Comparison of ENCODE assay signal across 8 mouse cellular contexts in genomic region chrX:164269285-164269761, GRCm38 (mm10). TPM values are rescaled to one million over a fixed set of nuclear protein-coding genes. Genes with fewer than 3 reads are reported as not detected.
DNase-seq lines count a peak whose midpoint lies in the region; ATAC-seq and TF ChIP-seq lines count a peak whose summit lies in the region.

TSS of gene Pir (plus strand) at chrX:164269371.

- no peaks in the 10 kb centered on the region for H3K9me3 ChIP-seq in ES-Bruce4 (replicated peaks; ENCODE audit: control insufficient read depth, insufficient read depth, low read length, poor library complexity, severe bottlenecking)
- no peaks in the 10 kb centered on the region for H3K9me3 ChIP-seq in forebrain, embryonic 12.5 days
- no peaks in the 10 kb centered on the region for H3K9me3 ChIP-seq in heart, embryonic 15.5 days (replicated peaks)
- H3K9me3 ChIP-seq in liver, embryonic 13.5 days (replicated peaks), result no peaks in the 10 kb centered on the region
- no peaks in the 10 kb centered on the region for H3K9me3 ChIP-seq in stomach, embryonic 14.5 days (ENCODE audit: control insufficient read depth, low read depth, low read length)

- TF ChIP-seq EP300 in ES-Bruce4 (IDR thresholded peaks at IDR 0.05; ENCODE audit: insufficient read depth, low read depth, low read length), result peak; percentile 83; the same call in 1 of the 2 replicates

- H3K4me3 ChIP-seq in ES-Bruce4 (ENCODE audit: low read depth, low read length), result peak within 1 kb of the TSS; percentile 100
- H3K4me3 ChIP-seq in forebrain, embryonic 12.5 days (replicated peaks), result peak within 1 kb of the TSS; percentile 34
- peak within 1 kb of the TSS; percentile 48 for H3K4me3 ChIP-seq in heart, embryonic 15.5 days
- H3K4me3 ChIP-seq in liver, embryonic 13.5 days (replicated peaks), result peak within 1 kb of the TSS; percentile 65
- peak within 1 kb of the TSS; percentile 20 for H3K4me3 ChIP-seq in stomach, embryonic 14.5 days (ENCODE audit: low read depth, low read length)

- peak within 1 kb of the TSS; percentile 89 for H3K9ac ChIP-seq in ES-Bruce4 (ENCODE audit: low read depth, poor library complexity, severe bottlenecking)
- no peak within 1 kb of the TSS; the same call in 1 of the 2 replicates for H3K9ac ChIP-seq in forebrain, embryonic 12.5 days
- H3K9ac ChIP-seq in heart, embryonic 15.5 days, result 0 out of 2 replicates have a peak within 1 kb of the TSS, but pooled peaks have one; percentile 17
- H3K9ac ChIP-seq in liver, embryonic 13.5 days, result peak within 1 kb of the TSS; percentile 77
- no peak within 1 kb of the TSS for H3K9ac ChIP-seq in stomach, embryonic 14.5 days (replicated peaks; ENCODE audit: low read depth, low read length)

- DNase-seq in c-Kit-positive CD71-positive TER-119-positive erythroid progenitor cells, embryonic 14.5 days (ENCODE audit: low spot score), result peak; percentile 83
- peak; percentile 41 for DNase-seq in kidney, postnatal 14 days
- DNase-seq in liver, embryonic 13.5 days, result peak; percentile 82
- DNase-seq in natural killer cell, adult 2 months (ENCODE audit: low spot score in 2 of 2), result peak; percentile 5

- peak; percentile 21 for TF ChIP-seq POLR2A in ES-Bruce4 (IDR thresholded peaks at IDR 0.05; ENCODE audit: insufficient read depth, low read length)

- H3K4me2 ChIP-seq in forebrain, embryonic 12.5 days, result peak within 1 kb of the TSS; percentile 51
- H3K4me2 ChIP-seq in heart, embryonic 15.5 days, result peak within 1 kb of the TSS; percentile 59
- peak within 1 kb of the TSS; percentile 63 for H3K4me2 ChIP-seq in liver, embryonic 13.5 days
- H3K4me2 ChIP-seq in stomach, embryonic 14.5 days (replicated peaks; ENCODE audit: low read depth, low read length), result peak within 1 kb of the TSS; percentile 40

- H3K27me3 ChIP-seq in ES-Bruce4 (ENCODE audit: control insufficient read depth, insufficient read depth, low read length, poor library complexity, severe bottlenecking), result no peaks in the 10 kb centered on the region
- peaks cover 18% of the 10 kb centered on the region; the same call in 1 of the 2 replicates for H3K27me3 ChIP-seq in forebrain, embryonic 12.5 days
- H3K27me3 ChIP-seq in heart, embryonic 15.5 days, result no peaks in the 10 kb centered on the region
- no peaks in the 10 kb centered on the region; the same call in 1 of the 2 replicates for H3K27me3 ChIP-seq in liver, embryonic 13.5 days
- H3K27me3 ChIP-seq in stomach, embryonic 14.5 days (ENCODE audit: control insufficient read depth, insufficient read depth, low read length), result no peaks in the 10 kb centered on the region

- 18% methylated on average over 20 of the region's 20 CpGs for WGBS in forebrain, embryonic 12.5 days
- 13% methylated on average over 20 of the region's 20 CpGs for WGBS in heart, embryonic 15.5 days
- 10% methylated on average over 20 of the region's 20 CpGs for WGBS in liver, embryonic 13.5 days (ENCODE audit: insufficient replicate concordance)
- 11% methylated on average over 20 of the region's 20 CpGs for WGBS in stomach, embryonic 14.5 days

- peak within 1 kb of the TSS; percentile 88 for H3K27ac ChIP-seq in ES-Bruce4 (ENCODE audit: insufficient read depth, low read length)
- H3K27ac ChIP-seq in forebrain, embryonic 12.5 days, result no peak within 1 kb of the TSS
- peak within 1 kb of the TSS; percentile 34 for H3K27ac ChIP-seq in heart, embryonic 15.5 days
- peak within 1 kb of the TSS; percentile 82 for H3K27ac ChIP-seq in liver, embryonic 13.5 days
- no peak within 1 kb of the TSS for H3K27ac ChIP-seq in stomach, embryonic 14.5 days (ENCODE audit: low read length)

- peak; percentile 83 for ATAC-seq in forebrain, embryonic 12.5 days (ENCODE audit: low FRiP score)
- peak; percentile 74 for ATAC-seq in heart, embryonic 15.5 days (replicated peaks; ENCODE audit: insufficient number of reproducible peaks, insufficient read depth, low FRiP score, low read depth)
- ATAC-seq in liver, embryonic 13.5 days (ENCODE audit: low read depth), result peak; percentile 100
- ATAC-seq in stomach, embryonic 14.5 days (ENCODE audit: insufficient number of reproducible peaks, insufficient read depth, low FRiP score, low read depth), result peak; percentile 92

- H3K36me3 ChIP-seq in ES-Bruce4 (ENCODE audit: control insufficient read depth, insufficient read depth, low read length, poor library complexity, severe bottlenecking), result no peaks in the 10 kb centered on the region; the same call in 1 of the 2 replicates
- H3K36me3 ChIP-seq in forebrain, embryonic 12.5 days (replicated peaks), result no peaks in the 10 kb centered on the region
- no peaks in the 10 kb centered on the region for H3K36me3 ChIP-seq in heart, embryonic 15.5 days
- H3K36me3 ChIP-seq in liver, embryonic 13.5 days, result no peaks in the 10 kb centered on the region; the same call in 1 of the 2 replicates
- H3K36me3 ChIP-seq in stomach, embryonic 14.5 days (ENCODE audit: control insufficient read depth, insufficient read depth, low read length), result no peaks in the 10 kb centered on the region

- peaks cover 1% of the 10 kb centered on the region for H3K4me1 ChIP-seq in ES-Bruce4 (ENCODE audit: control insufficient read depth, insufficient read depth, low read length)
- no peaks in the 10 kb centered on the region for H3K4me1 ChIP-seq in forebrain, embryonic 12.5 days
- H3K4me1 ChIP-seq in heart, embryonic 15.5 days (replicated peaks), result no peaks in the 10 kb centered on the region
- peaks cover 6% of the 10 kb centered on the region; the same call in 1 of the 2 replicates for H3K4me1 ChIP-seq in liver, embryonic 13.5 days (replicated peaks)
- H3K4me1 ChIP-seq in stomach, embryonic 14.5 days (ENCODE audit: control insufficient read depth, insufficient read depth, low read length), result no peaks in the 10 kb centered on the region

- TF ChIP-seq CTCF in ES-Bruce4 (IDR thresholded peaks at IDR 0.05; ENCODE audit: low read depth, low read length), result peak; percentile 53

RNA-seq across cellular contexts. Expression of gene Pir, which starts in this region (rescaled TPM):
- 28.0 and 31.0 TPM in 2 replicates for polyA plus RNA-seq in ES-Bruce4 (2011; ENCODE audit: insufficient read depth, insufficient read length, low read depth, missing spikeins)
- polyA plus RNA-seq in forebrain, embryonic 12.5 days (2016; fragmentation: Nextera tagmentation; extraction: Ambion mirVana), result 5.6 and 6.1 TPM in 2 replicates
- 6.2 and 8.9 TPM in 2 replicates for polyA plus RNA-seq in heart, embryonic 15.5 days (2015; fragmentation: Nextera tagmentation; extraction: Ambion mirVana)
- 20.2 and 23.9 TPM in 2 replicates for polyA plus RNA-seq in liver, embryonic 13.5 days (2015; fragmentation: Nextera tagmentation; extraction: Ambion mirVana)
- polyA plus RNA-seq in stomach, embryonic 14.5 days (2014; fragmentation: Nextera tagmentation; extraction: Ambion mirVana), result 11.9 and 12.4 TPM in 2 replicates

Comparison
In these comparisons a context has a peak if more than half of its experiments do, and no peak if none do; other contexts are left out.
1. H3K27ac ChIP-seq: peak in ES-Bruce4 (single experiment), heart, embryonic 15.5 days (single experiment) and liver, embryonic 13.5 days (single experiment); none in forebrain, embryonic 12.5 days (single experiment) and stomach, embryonic 14.5 days (single experiment).
2. H3K4me3 ChIP-seq: peak in every context shown above with its lines; median percentile 100 in ES-Bruce4; 65 in liver, embryonic 13.5 days; 48 in heart, embryonic 15.5 days; 34 in forebrain, embryonic 12.5 days; 20 in stomach, embryonic 14.5 days.
3. H3K9ac ChIP-seq: peak in ES-Bruce4 (single experiment), heart, embryonic 15.5 days (single experiment) and liver, embryonic 13.5 days (single experiment); none in forebrain, embryonic 12.5 days (single experiment) and stomach, embryonic 14.5 days (single experiment).
4. DNase-seq: peak in every context shown above with its lines; median percentile 83 in c-Kit-positive CD71-positive TER-119-positive erythroid progenitor cells, embryonic 14.5 days; 82 in liver, embryonic 13.5 days; 41 in kidney, postnatal 14 days; 5 in natural killer cell, adult 2 months.
5. Peak in every context shown above with its lines, with median percentiles within 50 percentile points of each other: ATAC-seq and H3K4me2 ChIP-seq.